ENCODE assay signal across 28 mouse cellular contexts in genomic region chr5:125088076-125088475, GRCm38 (mm10).
DNase-seq lines count a peak whose midpoint lies in the region; ATAC-seq and TF ChIP-seq lines count a peak whose summit lies in the region.
"Had no signal": no experiment of that assay in that cellular context is flagged by ENCODE, and none has a peak within 500 bp of the region (broad histone marks: within the 10 kb centered on the region; RNA-seq: fewer than 3 reads in every experiment).

No protein-coding gene starts in this region.

- no peak for TF ChIP-seq CTCF in C2C12 (IDR thresholded peaks at IDR 0.05; ENCODE audit: control insufficient read depth, insufficient read depth, insufficient read length)
- TF ChIP-seq CTCF in liver, postnatal 0 days (IDR thresholded peaks at IDR 0.05; ENCODE audit: low read depth) = no peak

- DNase-seq in gastrocnemius, adult 18-20 months (ENCODE audit: low spot score) = peak; percentile 32
- no peak for DNase-seq in gastrocnemius, postnatal 36 days
- peak; percentile 35 for DNase-seq in embryonic facial prominence, embryonic 10.5 days (ENCODE audit: low spot score)
- no peak for DNase-seq in heart, postnatal 36 days
- DNase-seq in thymus, postnatal 36 days = no peak
- DNase-seq in liver, postnatal 0 days = no peak
- DNase-seq: adrenal gland, adult 8-10 months; adrenal gland, postnatal 25 days; cerebellum, adult 11-12 months; cerebellum, adult 9-10 months; cerebellum, postnatal 14 days; forebrain, postnatal 0 days; gastrocnemius, postnatal 14 days; heart, adult 18-20 months; heart, postnatal 10 days; heart, postnatal 4 days; kidney, adult 18-20 months; kidney, adult 9 months had no signal

- peaks cover 14% of the 10 kb centered on the region for H3K9me3 ChIP-seq in embryonic facial prominence, embryonic 10.5 days
- peaks cover 12% of the 10 kb centered on the region for H3K9me3 ChIP-seq in embryonic facial prominence, embryonic 15.5 days (replicated peaks)
- no peaks in the 10 kb centered on the region for H3K9me3 ChIP-seq in liver, postnatal 0 days (ENCODE audit: low read length)
- H3K9me3 ChIP-seq: heart, embryonic 15.5 days had no signal

- no peak overlapping the region for H3K4me2 ChIP-seq in embryonic facial prominence, embryonic 15.5 days (replicated peaks)
- no peak overlapping the region for H3K4me2 ChIP-seq in liver, postnatal 0 days (ENCODE audit: low read depth, low read length)
- H3K4me2 ChIP-seq: heart, embryonic 12.5 days; heart, embryonic 15.5 days; hindbrain, embryonic 14.5 days had no signal

- H3K27me3 ChIP-seq in C2C12 (ENCODE audit: control insufficient read depth, insufficient read depth, insufficient read length) = no peaks in the 10 kb centered on the region
- H3K27me3 ChIP-seq in embryonic facial prominence, embryonic 10.5 days (replicated peaks; ENCODE audit: low read depth, poor library complexity, severe bottlenecking) = no peaks in the 10 kb centered on the region
- no peaks in the 10 kb centered on the region for H3K27me3 ChIP-seq in embryonic facial prominence, embryonic 15.5 days
- H3K27me3 ChIP-seq in liver, postnatal 0 days (ENCODE audit: insufficient read depth, low read length) = no peaks in the 10 kb centered on the region
- H3K27me3 ChIP-seq: heart, embryonic 12.5 days; heart, embryonic 15.5 days had no signal

- no peak overlapping the region for H3K27ac ChIP-seq in embryonic facial prominence, embryonic 10.5 days (replicated peaks)
- no peak overlapping the region for H3K27ac ChIP-seq in embryonic facial prominence, embryonic 15.5 days (replicated peaks)
- no peak overlapping the region for H3K27ac ChIP-seq in liver, postnatal 0 days (ENCODE audit: low read depth)
- H3K27ac ChIP-seq: heart, embryonic 15.5 days; hindbrain, embryonic 14.5 days; hindbrain, postnatal 0 days had no signal

- H3K9ac ChIP-seq in embryonic facial prominence, embryonic 15.5 days = no peak overlapping the region
- H3K9ac ChIP-seq in liver, postnatal 0 days (replicated peaks) = no peak overlapping the region
- H3K9ac ChIP-seq: forebrain, postnatal 0 days; heart, embryonic 12.5 days; heart, embryonic 15.5 days; hindbrain, embryonic 14.5 days had no signal

- peaks cover 2% of the 10 kb centered on the region for H3K79me3 ChIP-seq in C2C12 (ENCODE audit: low read depth)

- H3K4me3 ChIP-seq in C2C12 (ENCODE audit: insufficient read depth, poor library complexity, severe bottlenecking) = no peak overlapping the region
- H3K4me3 ChIP-seq in embryonic facial prominence, embryonic 10.5 days = no peak overlapping the region
- H3K4me3 ChIP-seq in embryonic facial prominence, embryonic 15.5 days (replicated peaks) = no peak overlapping the region
- H3K4me3 ChIP-seq in liver, postnatal 0 days (ENCODE audit: low read depth, low read length) = no peak overlapping the region
- H3K4me3 ChIP-seq: erythroblast, embryonic 14.5 days; heart, embryonic 12.5 days; heart, embryonic 15.5 days had no signal

- peaks cover 4% of the 10 kb centered on the region for H3K79me2 ChIP-seq in C2C12 (ENCODE audit: control insufficient read depth, insufficient read depth)

- 0 out of 2 replicates have a peak, but pooled peaks have one; percentile 6 for ATAC-seq in embryonic facial prominence, embryonic 15.5 days (ENCODE audit: insufficient number of reproducible peaks, low FRiP score, low TSS enrichment, low read depth)
- ATAC-seq in liver, postnatal 0 days = no peak
- ATAC-seq: forebrain, embryonic 14.5 days; forebrain, postnatal 0 days; hindbrain, postnatal 0 days; inflammation-experienced regulatory T-cells, adult 6 months; intestine, embryonic 16.5 days had no signal

- 58% methylated on average over 6 of the region's 6 CpGs for WGBS in embryonic facial prominence, embryonic 10.5 days
- WGBS in embryonic facial prominence, embryonic 15.5 days = 35% methylated on average over 6 of the region's 6 CpGs
- 82% methylated on average over 6 of the region's 6 CpGs for WGBS in liver, postnatal 0 days (ENCODE audit: insufficient replicate concordance)

- H3K4me1 ChIP-seq in embryonic facial prominence, embryonic 10.5 days = peaks cover 17% of the 10 kb centered on the region
- H3K4me1 ChIP-seq in embryonic facial prominence, embryonic 15.5 days = peaks cover 6% of the 10 kb centered on the region
- H3K4me1 ChIP-seq in liver, postnatal 0 days (ENCODE audit: insufficient read depth) = no peaks in the 10 kb centered on the region
- H3K4me1 ChIP-seq: heart, embryonic 15.5 days had no signal

- no peak overlapping the region for H3ac ChIP-seq in C2C12 (ENCODE audit: control insufficient read depth, insufficient read length, low read depth)

- intact Hi-C loops in gastrocnemius, postnatal 36 days (cut with DNase I) = no loop called here
- intact Hi-C loops in heart, postnatal 36 days (cut with DNase I) = no loop called here

- peaks cover 80% of the 10 kb centered on the region for H3K36me3 ChIP-seq in C2C12 (ENCODE audit: control insufficient read depth, insufficient read depth)
- H3K36me3 ChIP-seq in embryonic facial prominence, embryonic 10.5 days (replicated peaks) = peaks cover 100% of the 10 kb centered on the region
- peaks cover 98% of the 10 kb centered on the region for H3K36me3 ChIP-seq in embryonic facial prominence, embryonic 15.5 days
- H3K36me3 ChIP-seq in liver, postnatal 0 days (replicated peaks; ENCODE audit: insufficient read depth, low read length) = peaks cover 64% of the 10 kb centered on the region

- TF ChIP-seq EP300 in liver, postnatal 0 days (IDR thresholded peaks at IDR 0.05; ENCODE audit: low read depth) = no peak

TF ChIP-seq in C2C12, 6 proteins besides CTCF, POLR2A, EP300 and RAD21:
- TF ChIP-seq USF1 (IDR thresholded peaks at IDR 0.05; ENCODE audit: low read depth) = no peak
- peak; percentile 63 for TF ChIP-seq MAX (IDR thresholded peaks at IDR 0.05)
TF ChIP-seq in C2C12: peak in this region for 1.

Comparison
In these comparisons a context has a peak if more than half of its experiments do, and no peak if none do; other contexts are left out.
1. DNase-seq: peak in gastrocnemius, adult 18-20 months (single experiment) and embryonic facial prominence, embryonic 10.5 days (single experiment); none in gastrocnemius, postnatal 36 days (0 of 2), heart, postnatal 36 days (0 of 2), thymus, postnatal 36 days (0 of 2) and liver, postnatal 0 days (single experiment).